In the genomic region with DNA sequence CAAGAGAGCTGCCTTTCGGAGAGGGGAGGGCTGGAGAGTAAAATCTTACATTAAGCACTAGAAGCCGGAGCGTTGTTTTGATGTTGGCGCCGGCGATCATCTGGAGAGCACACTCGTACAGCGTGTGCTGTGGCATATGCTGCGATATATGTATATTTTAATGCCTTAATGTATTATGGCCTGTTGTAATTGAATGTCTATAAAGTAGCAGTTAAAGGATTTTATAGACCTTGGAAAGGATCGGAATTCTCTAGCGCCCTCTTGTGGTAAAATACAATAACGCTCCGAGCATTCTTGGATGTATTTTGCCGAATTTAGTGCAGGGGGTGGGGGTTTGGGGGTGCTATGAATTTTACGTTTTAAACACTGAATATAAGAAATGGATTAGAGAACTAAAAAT, we compare ENCODE assay signal across 8 mouse cellular contexts.
DNase-seq lines count a peak whose midpoint lies in the region; ATAC-seq and TF ChIP-seq lines count a peak whose summit lies in the region.

No protein-coding gene starts in this region.

- peak overlapping the region; percentile 63 for H3K9ac ChIP-seq in hindbrain, embryonic 13.5 days
- no peak overlapping the region for H3K9ac ChIP-seq in midbrain, postnatal 0 days (replicated peaks; ENCODE audit: low read length, poor library complexity, severe bottlenecking)

- no peaks in the 10 kb centered on the region for H3K36me3 ChIP-seq in hindbrain, embryonic 13.5 days
- no peaks in the 10 kb centered on the region for H3K36me3 ChIP-seq in midbrain, postnatal 0 days (ENCODE audit: insufficient read depth, low read length)

- WGBS in cerebellum, adult 2 months, result 16% methylated on average over 15 of the region's 15 CpGs
- WGBS in hindbrain, embryonic 13.5 days, result 16% methylated on average over 15 of the region's 15 CpGs
- 15% methylated on average over 15 of the region's 15 CpGs for WGBS in midbrain, postnatal 0 days

- H3K27ac ChIP-seq in cerebellum, adult 2 months (ENCODE audit: insufficient read depth, low read length), result no peak overlapping the region
- peak overlapping the region; percentile 67 for H3K27ac ChIP-seq in hindbrain, embryonic 13.5 days
- no peak overlapping the region for H3K27ac ChIP-seq in midbrain, postnatal 0 days (ENCODE audit: low read depth, low read length)

- no peaks in the 10 kb centered on the region; the same call in 1 of the 2 replicates for H3K27me3 ChIP-seq in cerebellum, adult 2 months (ENCODE audit: control insufficient read depth, insufficient read depth, low read length)
- peaks cover 20% of the 10 kb centered on the region for H3K27me3 ChIP-seq in hindbrain, embryonic 13.5 days
- H3K27me3 ChIP-seq in midbrain, postnatal 0 days (ENCODE audit: insufficient read depth, low read length), result peaks cover 4% of the 10 kb centered on the region; the same call in 1 of the 2 replicates

- no peak for ATAC-seq in hindbrain, embryonic 13.5 days (ENCODE audit: low FRiP score)
- no peak for ATAC-seq in midbrain, postnatal 0 days (ENCODE audit: low FRiP score)

- H3K4me3 ChIP-seq in cerebellum, adult 2 months (replicated peaks; ENCODE audit: insufficient read depth, low read depth, low read length), result no peak overlapping the region
- H3K4me3 ChIP-seq in hindbrain, embryonic 13.5 days, result peak overlapping the region; percentile 28
- H3K4me3 ChIP-seq in midbrain, postnatal 0 days (ENCODE audit: low read depth, low read length), result peak overlapping the region; percentile 9; the same call in 1 of the 2 replicates

- TF ChIP-seq CTCF in cerebellum, adult 2 months (IDR thresholded peaks at IDR 0.05; ENCODE audit: borderline replicate concordance, insufficient read depth, low read depth, low read length), result peak; percentile 37; the same call in 1 of the 2 replicates
- TF ChIP-seq CTCF in midbrain, postnatal 0 days (IDR thresholded peaks at IDR 0.05), result peak; percentile 86

- H3K9me3 ChIP-seq in hindbrain, embryonic 13.5 days, result no peaks in the 10 kb centered on the region
- no peaks in the 10 kb centered on the region for H3K9me3 ChIP-seq in midbrain, postnatal 0 days (ENCODE audit: low read length)

- H3K4me1 ChIP-seq in cerebellum, adult 2 months (ENCODE audit: control insufficient read depth, insufficient read depth, low read length), result no peaks in the 10 kb centered on the region
- H3K4me1 ChIP-seq in hindbrain, embryonic 13.5 days (replicated peaks), result peaks cover 12% of the 10 kb centered on the region
- no peaks in the 10 kb centered on the region for H3K4me1 ChIP-seq in midbrain, postnatal 0 days (ENCODE audit: insufficient read depth, low read length)

- peak; percentile 5 to 10 for DNase-seq in cerebellum, adult 2 months
- no peak for DNase-seq in cerebellum, adult 11-12 months
- DNase-seq in MEL-GATA-1-ER (ENCODE audit: extremely low read depth, low read depth), result peak; percentile 10
- DNase-seq in embryo, embryonic 9.5 days (ENCODE audit: extremely low spot score), result peak; percentile 53
- DNase-seq in layer of hippocampus, postnatal 14 days (ENCODE audit: low spot score in 2 of 2), result peak; percentile 20 to 62
- peak; percentile 83 for DNase-seq in midbrain, postnatal 0 days (ENCODE audit: low spot score)
- DNase-seq in yolk sac, embryonic 10.5 days (ENCODE audit: low spot score), result peak; percentile 12

- H3K4me2 ChIP-seq in hindbrain, embryonic 13.5 days, result peak overlapping the region; percentile 49
- H3K4me2 ChIP-seq in midbrain, postnatal 0 days (ENCODE audit: low read depth, low read length, poor library complexity, severe bottlenecking), result peak overlapping the region; percentile 34

- TF ChIP-seq POLR2A in cerebellum, adult 2 months (IDR thresholded peaks at IDR 0.05; ENCODE audit: borderline replicate concordance, insufficient read depth, low read length), result no peak
